Mouse (Mus musculus) cerebellum, postnatal 36 days (tissue): ENCODE data around the gene Bri3bp.

Experiments used
- DNase-seq, 2 experiments: peaks; one replicate each; pipeline ENCODE4 v3.0.0; 2021 to 2022; ENCODE audit warnings: mixed read lengths in 2 of 2

The Bri3bp gene

DNA sequence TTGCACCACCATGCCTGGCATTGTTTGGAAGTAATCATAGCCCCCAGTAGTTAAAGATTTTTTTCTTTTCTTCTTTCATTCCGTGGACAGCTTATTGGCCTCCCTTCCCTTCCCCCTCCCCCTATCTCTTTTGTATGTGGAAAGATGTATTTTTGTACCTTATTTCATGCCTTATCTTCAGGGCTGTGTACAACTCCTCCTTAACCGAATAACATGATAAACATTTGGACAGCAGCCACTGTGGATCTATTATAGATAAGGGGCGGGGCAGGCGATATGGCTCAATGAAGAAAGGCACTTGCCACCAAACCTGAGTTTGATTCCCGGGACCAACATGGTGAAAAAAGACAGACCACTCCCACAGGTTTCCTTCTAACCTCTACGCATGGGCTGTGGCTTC, 16.2 kb downstream of the Bri3bp start:
- no peak for DNase-seq

DNA sequence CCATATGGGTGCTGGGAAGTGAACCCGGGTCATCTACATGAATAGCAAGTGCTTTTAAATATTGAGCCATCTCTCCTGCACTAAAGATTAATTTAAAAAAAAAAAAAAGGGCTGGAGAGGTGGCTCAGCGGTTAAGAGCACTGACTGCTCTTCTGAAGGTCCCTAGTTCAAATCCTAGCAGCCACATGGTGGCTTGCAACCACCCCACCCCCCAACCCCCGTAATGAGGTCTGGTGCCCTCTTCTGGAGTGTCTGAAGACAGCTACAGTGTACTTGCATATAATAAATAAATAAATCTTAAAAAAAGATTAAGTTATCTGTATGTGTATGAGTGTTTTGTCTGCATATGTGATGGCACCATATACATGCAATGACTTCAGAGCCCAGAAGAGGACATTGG, 19.2 kb downstream of the Bri3bp start:
- no peak for DNase-seq

DNA sequence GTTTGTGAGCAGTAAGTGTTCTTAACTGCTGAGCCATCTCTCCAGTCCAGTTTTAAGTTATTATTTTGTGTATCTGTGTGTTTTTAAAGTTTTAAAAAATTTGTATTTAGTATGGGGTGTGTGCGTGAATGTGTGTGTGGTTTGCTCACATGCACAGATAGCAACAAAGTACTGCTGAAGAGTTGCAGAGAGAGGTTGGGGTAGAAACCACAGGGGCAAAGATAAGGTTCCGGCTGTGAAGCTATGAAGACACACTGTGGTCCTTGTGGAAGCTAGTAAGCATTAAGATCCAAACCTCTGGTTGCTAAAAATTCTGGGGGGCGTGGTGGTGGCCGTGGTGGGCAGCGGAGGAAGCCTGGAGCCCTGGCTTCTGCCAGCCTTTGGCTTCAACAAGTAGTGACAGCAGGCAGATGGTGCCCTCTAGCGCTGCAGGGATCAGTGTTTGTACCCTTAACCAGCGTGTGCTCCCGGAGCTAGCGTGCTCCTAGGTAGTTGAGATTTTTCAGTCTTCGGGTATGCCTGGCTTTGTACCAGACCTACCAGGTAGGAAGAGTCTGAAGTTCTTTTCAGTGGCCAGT, 20.6 kb downstream of the Bri3bp start:
- DNase-seq = peak; percentile 58 to 62

DNA sequence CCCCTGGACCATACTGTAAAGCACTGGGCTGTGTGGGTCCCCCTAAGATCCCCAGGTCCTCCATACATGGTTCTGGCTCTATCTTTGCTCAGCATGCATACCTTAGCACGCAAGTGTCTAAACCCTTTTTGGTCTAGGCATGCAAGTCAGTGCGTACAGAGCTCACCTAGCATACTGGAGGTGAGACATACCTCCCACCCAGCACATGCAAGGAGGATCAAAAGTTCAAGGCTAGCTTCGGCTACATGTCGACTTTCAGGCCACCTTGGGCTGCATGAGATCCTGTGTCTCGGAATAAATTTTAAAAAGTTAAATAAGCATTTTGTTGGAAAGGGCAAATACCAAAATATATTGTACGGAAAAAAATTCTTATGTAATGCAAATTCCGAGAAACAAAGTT, 23.8 kb downstream of the Bri3bp start:
- DNase-seq = no peak

DNA sequence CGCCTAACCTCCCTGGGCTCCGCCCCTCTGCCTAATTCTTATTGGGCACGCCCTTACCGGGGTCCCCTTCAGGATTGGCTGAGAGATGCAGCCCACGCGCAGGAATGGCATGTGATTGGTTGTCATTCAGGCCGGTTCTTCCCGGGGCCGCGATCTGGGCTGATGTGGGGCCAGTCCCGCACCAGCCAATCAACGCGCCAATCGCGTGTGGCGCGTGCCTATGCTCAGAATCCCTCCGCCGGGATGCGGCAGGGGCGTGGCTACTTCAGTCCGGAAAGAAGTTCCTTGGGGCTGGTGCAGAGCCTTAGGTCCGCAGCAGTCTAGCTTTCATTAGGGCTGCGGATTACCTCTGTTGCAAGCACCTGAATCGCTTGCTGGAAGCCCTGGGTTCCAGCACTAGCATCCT, 24.3 kb downstream of the Bri3bp start:
- DNase-seq = peak; percentile 92 to 95

DNA sequence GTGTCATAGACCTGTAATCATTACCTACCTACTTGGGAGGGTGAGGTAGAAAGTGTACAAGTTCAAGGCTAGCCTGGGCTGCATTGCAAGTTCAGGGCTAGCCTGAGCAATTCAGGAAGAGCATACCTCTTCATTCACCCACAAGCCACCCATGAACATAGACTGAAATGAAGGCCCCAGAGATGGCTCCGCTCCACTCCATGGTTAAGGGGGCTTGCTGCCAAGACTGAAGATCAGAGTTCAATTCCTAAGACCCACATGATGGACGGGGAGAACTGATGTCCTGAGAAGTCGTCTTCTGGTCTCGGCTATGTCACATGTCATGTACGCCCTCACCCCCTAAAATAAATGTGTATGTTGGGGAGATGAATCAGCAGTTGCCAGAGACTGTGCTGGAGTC, 25.1 kb downstream of the Bri3bp start:
- DNase-seq = no peak

DNA sequence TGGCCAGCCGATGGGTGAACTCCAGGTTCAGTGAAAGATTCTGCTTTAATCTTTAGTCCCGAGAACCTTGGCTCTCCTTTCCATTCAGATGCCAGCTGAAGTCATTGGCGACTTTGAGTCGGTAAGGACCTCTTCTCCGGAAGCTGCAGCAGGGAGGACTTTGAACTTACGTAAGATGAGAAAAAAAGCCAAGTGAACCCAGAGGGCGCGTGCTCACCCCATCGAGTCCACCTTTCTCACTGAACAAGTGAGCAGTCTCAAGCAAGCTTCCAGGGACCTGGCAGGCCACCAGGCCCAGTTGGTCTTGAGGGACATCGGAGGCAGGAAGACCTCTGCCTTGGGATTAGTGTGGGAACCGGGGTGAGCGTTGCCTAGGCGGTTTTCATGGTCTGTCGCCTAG, 25.9 kb downstream of the Bri3bp start:
- DNase-seq = no peak

DNA sequence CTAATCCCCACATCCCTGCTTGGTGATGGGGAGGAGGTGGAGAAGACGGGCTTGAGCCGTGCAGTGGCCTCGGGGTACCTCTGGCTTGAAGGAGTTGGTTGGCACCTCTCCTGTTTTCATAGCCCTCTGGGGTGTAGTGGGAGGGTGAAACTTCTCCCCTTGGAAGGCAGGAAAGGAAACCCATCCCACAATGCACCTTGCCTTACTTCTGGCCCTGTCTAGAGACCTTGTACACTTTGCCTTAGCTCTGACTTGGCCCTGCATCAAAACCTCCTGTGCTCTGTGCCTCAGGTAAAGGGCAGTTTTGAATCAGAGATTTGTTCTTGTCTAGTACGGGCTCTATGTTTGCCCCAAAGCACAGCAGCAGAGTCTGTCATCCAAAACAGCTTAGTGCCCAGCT, 29.3 kb downstream of the Bri3bp start:
- no peak for DNase-seq

DNA sequence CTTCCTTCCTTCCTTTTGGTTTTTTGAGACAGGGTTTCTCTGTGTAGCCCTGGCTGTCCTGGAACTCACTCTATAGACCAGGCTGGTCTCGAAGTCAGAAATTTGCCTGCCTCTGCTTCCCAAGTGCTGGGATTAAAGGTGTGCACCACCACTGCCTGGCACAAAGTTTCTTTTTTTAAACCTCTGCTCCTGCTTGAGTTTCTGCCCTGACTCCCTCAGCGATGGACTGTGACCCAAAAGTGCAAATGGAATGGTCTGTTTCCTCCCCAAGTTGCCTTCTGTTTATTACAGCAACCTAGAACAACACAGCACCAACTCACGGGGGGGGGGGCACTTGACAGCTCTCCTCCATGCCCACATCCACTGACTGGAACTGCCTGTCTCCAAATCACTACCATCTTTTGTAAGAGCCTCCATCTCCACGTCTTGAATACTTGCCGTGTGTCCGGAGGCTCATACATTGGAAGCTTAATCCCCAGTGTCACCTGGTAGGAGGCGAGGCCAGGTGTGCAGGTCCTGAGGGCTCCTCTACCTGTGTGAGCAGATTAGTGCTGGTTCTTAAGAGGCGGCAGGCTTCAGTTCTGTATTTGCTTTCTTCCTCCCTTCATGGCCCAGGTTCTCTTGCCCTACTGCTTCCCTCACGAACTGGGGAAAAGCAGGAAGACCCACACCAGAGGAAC, 31.6 kb downstream of the Bri3bp start:
- DNase-seq = no peak

DNA sequence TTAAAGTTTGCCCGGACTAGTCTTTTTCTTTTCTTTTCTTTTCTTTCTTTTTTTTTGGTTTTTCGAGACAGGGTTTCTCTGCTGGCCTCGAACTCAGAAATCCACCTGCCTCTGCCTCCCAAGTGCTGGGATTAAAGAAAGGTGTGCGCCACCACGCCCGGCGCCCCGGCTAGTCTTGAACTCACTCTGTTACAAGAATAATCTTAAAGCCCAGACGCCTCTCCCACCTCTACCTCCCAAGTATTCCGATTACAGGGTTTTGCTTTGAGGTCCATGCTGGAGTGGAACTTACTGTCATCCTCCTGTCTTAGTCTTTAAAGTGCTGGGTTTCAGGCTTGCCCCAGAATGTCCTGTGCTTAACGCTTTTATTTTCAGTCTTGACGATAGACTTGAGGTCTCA, 33.7 kb downstream of the Bri3bp start:
- DNase-seq = no peak

DNA sequence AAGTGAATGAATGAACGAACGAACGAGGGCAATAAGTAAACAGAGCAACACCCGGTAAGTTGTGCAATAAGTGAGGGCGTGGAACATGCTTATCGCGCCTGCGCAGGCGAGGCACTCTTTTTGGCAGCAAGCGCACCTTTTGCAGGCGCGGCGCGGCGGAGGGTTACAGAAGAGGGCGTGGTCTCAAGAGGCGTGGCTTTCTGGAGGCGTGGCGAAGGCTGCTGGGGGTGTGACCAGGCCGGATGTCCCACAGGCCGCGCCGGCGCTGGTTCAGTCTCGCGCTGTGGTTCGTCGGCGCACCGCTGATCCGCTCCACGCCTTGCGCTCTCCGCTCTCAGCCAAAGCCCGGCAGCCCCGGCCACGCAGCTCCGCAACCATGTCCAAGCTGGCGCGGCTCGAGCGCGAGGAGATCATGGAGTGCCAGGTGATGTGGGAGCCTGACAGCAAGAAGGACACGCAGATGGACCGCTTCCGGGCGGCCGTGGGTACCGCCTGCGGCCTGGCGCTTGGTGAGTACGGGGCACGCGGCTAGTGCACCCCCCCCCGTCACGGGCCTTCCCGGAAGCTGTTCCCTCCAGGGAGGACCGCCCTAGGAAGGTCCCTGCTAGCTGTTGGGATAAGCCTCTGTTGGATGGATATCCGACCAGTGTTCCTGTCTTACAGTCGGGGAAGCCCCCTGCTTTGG, 34.4 kb downstream of the Bri3bp start, which contains the start of gene Aacs:
Gene Aacs, plus strand, starts transcription at position 214 of the 685 bp plus-strand sequence.
- peak; percentile 97 to 98 for DNase-seq

DNA sequence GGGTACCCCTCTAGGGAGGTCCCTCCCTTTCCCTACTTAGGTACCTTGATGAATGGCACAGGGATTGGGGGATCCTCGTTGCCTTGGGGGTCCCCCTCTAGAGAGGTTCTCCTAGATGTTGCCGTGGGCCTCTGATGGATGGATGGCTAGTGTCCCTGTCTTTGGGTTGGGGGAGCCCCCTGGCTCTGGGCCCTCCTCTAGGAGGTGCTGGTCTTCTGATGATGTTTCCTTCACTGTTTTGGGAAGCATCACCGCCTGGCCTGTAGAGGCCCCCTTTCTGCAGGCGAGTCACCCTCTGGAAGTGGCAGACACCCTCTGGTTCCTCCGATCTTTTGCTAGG, 34.9 kb downstream of the Bri3bp start:
- peak in 1 of 2 experiments; percentile 46 for DNase-seq

DNA sequence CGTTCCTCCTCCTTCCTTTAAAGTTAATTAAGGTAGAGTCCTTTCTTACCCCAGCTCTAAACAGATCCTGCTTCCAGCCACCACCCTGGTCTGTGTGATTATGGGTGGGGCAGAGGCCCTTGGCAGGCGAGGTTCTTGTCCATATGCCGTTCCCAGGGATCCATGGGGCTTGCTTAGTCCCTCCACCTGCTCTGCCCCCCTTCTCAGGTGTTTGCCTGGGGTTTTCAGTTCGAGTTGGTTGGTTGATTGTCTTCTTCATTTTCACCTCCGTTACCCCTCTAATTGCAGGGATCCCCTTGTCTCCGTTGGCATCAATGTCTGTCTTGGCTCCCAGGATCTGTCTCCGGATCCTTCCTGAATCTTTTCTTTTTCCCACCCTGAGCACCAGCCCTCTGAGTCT, 35.4 kb downstream of the Bri3bp start:
- peak; percentile 59 for DNase-seq

DNA sequence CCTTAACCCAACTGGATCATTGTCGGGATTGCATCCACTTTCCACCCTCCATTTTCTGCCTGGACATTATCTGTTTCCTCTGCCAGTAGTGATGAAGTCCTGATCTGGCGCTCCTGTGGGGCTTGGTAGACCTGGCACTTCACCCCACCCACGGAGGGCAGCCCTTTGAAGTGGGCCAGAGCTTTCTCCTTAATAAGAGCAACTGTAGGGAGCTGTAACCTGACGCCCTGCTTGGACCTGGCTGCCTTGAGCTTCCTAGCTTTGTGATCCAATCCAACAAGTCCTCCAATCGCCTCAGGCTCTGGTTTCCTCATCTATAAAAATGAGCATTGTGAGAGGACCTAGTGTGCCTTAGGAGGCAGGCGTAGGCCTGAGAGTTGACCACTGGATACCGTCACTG, 36.2 kb downstream of the Bri3bp start:
- DNase-seq = no peak

DNA sequence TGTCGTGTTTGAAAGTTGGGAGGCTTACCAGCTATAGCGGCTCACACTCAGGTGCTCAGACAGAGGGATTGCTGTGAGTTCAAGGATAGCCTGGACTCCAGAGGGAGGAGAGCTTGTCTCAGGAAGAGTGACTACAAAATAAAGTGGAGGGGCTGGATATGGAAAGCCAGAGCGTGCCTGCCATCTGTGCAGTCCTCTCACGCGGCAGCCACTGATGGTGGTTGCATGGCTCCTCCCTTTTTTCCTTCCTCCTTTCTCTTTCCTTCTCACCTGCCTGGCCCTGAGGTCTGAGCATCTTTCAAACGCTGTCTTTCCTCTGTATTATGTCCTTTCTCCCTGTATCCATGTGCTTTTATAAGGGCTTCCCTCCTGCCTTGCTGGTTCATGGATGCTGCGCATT, 36.7 kb downstream of the Bri3bp start:
- DNase-seq = no peak

DNA sequence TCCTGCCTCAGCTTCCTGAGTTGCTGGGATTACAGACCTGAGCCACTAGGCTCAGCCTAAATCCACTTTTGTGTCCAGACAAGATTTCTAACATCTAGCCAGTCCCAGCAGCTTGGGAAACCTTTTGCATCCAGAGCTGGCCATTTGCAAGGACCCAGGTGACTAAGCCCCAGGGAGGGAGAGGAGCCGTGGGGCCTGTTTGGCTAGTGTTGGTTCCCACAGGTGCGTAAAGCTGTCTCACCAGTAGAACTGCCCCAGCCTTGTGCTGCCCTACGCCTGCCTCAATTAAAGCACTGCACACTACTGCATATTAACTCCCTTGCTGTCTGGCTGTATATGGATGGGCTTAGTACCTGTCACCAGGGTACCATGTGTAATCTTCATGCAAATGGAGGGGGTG, 38.0 kb downstream of the Bri3bp start:
- DNase-seq = no peak

DNA sequence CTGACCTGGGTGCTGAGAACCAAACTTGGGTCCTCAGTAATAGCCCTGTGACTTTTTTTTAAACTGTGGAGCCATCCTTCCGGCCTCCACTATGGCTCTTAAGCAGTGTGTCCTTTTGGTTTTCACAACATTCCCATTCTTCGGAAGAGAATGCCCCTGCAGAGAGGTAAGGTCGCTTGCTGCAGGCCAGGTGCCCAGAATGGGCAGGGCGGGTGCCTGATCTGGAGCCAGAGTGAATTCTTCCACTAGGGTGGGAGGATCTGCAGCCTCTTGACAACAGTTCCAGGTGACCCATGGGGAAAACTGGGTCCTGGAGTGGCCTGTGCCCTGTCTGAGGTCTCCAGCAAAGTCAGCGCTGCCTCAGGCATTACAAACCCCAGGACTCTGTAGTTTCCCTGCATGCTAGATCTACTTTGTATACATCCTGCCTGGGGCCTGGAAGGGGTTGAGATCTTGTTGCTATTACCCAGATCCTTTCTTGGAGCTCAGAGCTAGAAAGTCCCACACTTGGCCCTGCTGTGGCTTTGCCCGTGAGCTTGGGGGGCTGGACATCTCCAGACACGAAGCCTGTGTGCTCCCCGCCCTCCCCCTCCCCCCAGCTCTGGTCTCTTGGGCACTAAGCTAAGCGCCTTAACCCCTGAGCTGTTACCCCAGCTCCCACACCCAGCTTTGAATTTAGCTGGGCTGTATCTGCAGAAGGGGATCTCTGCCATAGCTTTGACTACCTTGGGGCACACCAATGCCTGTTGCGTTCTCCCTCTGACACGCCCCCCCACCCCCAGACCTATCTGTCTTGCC, 39.3 kb downstream of the Bri3bp start:
- DNase-seq = no peak

DNA sequence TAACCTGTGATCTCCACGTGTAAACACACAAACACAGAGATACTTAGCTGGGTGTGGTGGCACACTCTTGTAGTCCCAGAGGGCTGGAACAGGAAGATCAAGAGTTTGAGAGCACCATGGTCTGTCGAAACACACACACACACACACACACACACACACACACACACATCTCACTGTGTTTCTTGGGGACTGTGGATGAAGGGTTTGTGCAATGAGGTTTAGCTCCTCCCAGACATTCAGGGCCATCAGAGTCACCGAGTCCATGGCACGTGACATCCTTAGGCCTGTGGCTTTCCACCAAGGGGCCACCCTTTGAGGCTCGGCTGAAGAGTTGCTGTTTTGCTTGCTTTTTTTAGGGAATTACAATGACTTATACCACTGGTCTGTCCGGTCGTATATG, 41.1 kb downstream of the Bri3bp start:
- no peak for DNase-seq

DNA sequence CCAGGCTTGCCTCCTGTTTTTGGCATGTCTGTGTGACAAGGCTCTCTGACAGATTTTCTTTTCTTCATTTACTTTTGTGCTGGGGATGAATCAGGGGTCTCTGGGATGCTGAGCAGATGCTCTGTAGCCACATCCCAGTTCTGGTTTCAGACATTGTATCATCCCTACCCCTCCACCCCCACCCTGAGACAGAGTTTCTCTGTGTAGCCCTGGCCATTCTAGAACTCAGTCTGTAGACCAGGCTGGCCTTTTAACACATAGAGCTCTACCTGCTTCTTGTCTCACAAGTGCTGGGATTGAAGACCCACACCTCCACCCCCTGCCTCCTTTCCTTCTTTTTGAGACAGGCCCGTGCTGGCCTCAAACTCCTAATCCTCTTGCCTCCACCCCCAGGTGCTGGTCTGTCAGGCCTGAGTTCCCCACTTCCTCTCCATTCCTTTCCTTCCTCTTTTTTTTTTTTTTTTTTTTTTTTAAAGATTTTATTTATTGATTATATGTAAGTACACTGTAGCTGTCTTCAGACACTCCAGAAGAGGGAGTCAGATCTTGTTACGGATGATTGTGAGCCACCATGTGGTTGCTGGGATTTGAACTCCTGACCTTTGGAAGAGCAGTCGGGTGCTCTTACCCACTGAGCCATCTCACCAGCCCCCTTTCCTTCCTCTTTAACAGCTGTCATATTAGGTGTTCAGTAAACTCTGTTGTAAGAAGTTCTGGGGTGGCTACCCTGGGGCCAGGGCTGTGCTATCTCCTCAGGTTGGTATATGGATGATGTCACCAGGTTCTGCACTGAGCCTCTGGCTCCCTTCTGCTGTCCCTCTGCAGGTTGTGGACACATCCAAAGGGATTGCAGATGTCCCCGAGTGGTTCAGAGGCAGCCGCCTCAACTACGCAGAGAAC, 42.6 kb downstream of the Bri3bp start:
- DNase-seq = no peak

DNA sequence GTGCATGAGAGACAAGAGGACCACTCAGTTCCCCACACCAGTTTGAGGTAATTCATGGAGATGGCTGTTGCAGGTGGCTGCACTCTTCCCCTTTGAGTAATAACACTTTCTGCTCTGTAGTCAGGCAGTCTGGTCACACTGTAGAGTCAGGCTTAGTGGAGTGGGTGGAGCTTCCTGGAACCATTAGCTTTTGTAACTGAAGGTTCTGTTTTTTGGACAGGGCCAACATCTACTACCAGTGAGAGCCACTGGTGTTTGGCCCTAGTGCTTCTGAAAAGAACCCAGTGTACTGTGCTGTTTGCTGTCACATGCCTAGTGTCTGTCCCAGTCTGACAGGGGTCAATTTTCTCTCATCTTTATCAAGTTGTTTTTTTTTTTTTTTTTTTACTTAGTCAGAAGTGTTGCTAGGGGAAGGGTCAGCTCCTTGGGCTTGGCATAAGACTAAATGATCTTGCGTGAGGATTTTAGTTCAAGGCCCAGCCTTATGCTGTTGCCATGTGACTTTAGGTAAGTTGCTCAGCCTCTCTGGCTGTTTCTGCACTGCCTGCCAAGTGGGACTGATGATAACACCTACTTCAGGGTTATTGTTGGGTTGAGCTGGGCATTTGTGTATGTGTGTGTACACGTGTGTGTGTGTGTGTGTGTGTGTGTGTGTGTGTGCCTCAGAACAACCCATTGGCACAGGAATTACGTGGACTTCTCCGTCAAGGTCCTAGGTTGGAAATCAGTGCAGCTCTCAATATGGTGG, 43.8 kb downstream of the Bri3bp start:
- no peak for DNase-seq

DNA sequence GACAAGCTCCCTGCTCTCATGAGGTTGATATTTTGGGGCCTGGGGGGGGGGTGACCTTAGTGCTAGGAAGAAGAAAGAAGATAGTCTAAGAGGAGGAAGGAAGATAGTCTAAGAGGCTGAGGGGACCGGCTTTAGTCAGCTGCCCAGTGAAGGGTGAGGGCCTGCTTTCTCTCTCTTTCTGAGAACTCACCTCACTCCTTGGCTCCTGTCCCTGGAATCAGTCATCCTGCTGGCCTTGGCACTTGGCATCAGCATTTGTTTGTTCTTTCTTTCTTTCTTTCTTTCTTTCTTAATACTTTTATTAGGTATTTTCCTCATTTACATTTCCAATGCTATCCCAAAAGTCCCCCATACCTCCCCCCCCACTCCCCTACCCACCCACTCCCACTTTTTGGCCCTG, 44.7 kb downstream of the Bri3bp start:
- no peak for DNase-seq
